Mouse (Mus musculus) adrenal gland, adult 2 months (tissue): ENCODE data around the gene Lingo2. TPM values are rescaled to one million over a fixed set of nuclear protein-coding genes. Genes with fewer than 3 reads are reported as not detected.

Experiments used
- DNase-seq: peaks from one replicate; pipeline ENCODE4 v3.0.0; 2021
- polyA plus RNA-seq: library from polyadenylated mRNA; depleted of rRNA; stranded (reverse); fragments of >200 nt; gene quantifications from 2 replicates; pipeline ENCODE4 v1.2.3, GENCODE M21; 2012
- total RNA-seq, 2 experiments: library from RNA; stranded (reverse); gene quantifications; 2 replicates each; pipeline ENCODE4 v1.2.3; 2021

Gene Lingo2
- total and polyA plus RNA-seq, 3 experiments = 0.04 to 0.32 TPM; not detected in 1

- no peak for DNase-seq
Measured at GRCm38 (mm10) chr4:36540664-36541360, 410.7 kb downstream of the Lingo2 start.

DNA sequence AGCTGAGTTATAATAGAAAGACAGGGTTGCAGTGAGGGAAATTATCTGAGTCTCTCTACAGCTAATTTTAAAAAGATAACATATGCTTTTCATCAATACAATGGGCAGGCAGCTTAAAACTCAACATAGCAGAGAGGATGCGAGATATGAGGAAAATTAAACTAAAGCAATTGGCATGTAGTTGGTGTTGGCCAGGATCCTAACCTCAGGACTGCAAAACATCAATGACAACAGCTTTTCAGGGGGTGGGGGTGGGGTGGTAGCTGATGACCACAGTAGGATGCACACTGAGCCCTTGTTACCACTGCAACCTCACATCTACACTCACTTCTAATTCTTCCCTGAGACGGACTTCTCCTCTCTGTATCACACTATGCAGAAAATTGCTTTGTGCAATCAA, 417.7 kb downstream of the Lingo2 start:
- no peak for DNase-seq

GRCm38 (mm10) chr4:36490255-36490654, 461.3 kb downstream of the Lingo2 start:
- no peak for DNase-seq

DNA sequence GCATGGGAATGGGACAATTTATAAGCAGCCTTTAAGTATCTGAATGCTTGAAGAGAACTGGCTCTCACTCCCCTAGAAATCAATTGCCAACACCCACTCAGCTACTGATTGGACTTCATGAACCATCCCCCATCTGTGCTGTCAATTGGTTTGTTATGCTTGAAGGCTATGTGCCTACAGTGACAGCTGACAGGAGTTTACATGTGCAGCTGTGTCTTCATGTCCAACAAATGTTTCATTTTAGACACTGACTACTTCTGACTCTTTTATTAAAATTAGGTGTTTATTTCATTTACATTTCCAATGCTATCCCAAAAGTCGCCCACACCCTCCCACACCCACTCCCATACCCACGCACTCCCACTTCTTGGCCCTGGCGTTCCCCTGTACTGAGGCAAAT, 516.3 kb downstream of the Lingo2 start:
- no peak for DNase-seq

GRCm38 (mm10) chr4:36426192-36426591, 525.4 kb downstream of the Lingo2 start:
- no peak for DNase-seq

DNA sequence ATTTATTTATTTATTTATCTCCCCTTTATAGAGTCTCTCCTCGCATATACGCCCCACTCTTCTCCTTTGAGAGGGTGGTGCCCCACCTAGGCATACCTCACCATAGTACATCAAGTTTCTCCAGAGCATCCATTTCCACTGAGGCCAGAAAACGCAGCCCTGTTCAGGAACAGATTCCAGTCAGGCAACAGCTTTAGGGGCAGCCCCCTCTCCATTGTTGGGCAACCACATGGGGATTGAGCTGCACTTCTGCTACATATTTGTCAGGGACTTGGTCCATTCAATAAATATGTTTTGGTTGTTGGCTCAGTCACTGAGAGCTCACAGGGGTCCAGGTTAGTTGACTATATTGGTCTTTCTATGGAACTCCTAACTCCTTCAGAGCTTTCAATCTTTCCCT, 544.2 kb downstream of the Lingo2 start:
- DNase-seq = no peak

GRCm38 (mm10) chr4:36368925-36369324, 582.6 kb downstream of the Lingo2 start:
- no peak for DNase-seq

DNA sequence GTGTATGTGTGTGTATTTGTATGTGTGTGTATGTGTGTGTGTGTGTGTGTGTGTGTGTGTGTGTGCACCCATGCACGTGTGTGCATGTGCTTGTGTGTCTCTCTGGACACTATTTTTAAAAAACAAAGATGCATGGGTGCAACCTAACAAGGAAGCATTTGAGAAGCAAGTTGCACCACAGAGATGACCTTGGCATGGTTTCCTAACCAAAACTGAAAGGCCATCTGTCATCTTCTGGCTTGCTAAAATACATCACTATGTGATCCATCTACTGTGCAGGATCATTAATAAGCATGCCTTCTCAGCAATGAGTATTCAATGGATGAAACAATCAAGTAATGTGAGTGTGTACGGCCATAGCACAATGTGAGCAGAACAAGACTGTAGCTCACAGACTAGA, 597.1 kb downstream of the Lingo2 start:
- peak; percentile 25 for DNase-seq

GRCm38 (mm10) chr4:36331741-36332140, 619.8 kb downstream of the Lingo2 start:
- DNase-seq = no peak

DNA sequence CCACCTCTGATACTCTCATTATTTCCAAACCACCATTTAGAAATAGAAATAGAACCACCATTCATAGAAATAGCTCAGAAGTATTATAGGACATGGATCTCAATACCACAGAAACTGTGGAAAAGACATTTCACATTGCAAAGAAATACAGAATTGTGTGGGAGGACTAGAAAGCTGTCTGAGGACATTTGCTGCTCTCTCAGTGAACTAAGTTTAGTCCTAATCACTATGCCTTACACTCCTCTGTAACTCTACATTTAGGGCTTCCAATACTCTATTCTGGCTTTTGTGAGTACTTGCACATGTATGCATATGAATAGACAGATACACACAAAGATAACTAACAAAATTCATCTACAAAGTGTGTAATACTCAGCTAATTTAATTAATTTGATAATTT, 625.9 kb downstream of the Lingo2 start:
- no peak for DNase-seq

DNA sequence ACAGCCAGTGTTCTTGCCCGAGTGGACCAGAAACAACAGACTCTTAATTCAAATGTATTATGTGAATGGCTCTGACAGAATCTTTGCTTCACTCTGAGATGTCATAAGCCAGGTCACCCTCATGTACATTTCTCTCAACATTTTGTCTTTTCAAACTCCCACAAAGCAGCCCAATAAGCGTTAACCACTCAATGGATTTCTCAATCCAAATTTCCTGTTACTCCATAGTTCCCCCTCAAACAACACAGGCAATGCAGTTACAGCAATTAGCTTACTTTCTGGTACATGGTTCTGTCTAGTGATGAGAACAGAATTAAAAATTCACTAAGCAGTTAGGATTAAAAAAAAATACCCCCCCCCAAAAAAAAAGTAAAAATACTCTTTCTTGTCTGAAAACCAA, 638.5 kb downstream of the Lingo2 start:
- DNase-seq = no peak

DNA sequence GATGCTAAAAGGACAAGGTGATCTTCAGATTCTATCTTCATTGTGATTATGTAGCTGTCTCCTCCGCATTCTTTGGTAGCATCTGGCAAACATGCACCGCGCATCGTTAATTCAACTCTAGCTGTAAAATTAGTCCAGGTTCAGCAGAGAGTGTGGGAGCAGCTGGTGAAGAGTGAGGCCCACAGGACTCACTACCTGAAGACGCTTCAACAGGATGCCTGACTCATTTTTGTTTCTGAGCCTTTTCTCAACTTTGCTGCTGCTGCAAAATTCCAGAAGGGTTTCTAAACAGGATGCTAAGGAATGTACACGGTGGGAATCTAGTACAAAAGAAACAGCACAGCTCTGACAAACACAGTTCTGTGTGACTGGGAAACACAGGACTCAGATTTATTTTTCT, 640.1 kb downstream of the Lingo2 start:
- no peak for DNase-seq

- no peak for DNase-seq
Measured at GRCm38 (mm10) chr4:36305228-36305627, 646.3 kb downstream of the Lingo2 start.

DNA sequence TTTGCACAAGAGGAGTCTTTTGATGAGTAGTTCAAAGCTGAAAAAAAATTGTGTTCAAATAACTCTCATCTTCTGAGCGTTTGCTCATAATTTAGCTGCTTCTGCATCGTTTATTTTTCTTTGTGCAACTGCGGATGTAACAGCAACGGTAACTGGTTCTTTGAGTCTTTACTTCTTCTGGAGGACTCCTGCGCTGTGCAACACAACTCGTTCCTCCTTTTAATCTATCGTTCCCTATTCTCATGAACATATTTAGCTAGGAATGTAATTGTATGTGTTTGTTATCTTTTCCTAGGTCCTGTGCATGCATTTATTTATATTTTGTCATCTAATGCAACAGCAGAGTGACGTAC, 661.9 kb downstream of the Lingo2 start:
- DNase-seq = no peak

DNA sequence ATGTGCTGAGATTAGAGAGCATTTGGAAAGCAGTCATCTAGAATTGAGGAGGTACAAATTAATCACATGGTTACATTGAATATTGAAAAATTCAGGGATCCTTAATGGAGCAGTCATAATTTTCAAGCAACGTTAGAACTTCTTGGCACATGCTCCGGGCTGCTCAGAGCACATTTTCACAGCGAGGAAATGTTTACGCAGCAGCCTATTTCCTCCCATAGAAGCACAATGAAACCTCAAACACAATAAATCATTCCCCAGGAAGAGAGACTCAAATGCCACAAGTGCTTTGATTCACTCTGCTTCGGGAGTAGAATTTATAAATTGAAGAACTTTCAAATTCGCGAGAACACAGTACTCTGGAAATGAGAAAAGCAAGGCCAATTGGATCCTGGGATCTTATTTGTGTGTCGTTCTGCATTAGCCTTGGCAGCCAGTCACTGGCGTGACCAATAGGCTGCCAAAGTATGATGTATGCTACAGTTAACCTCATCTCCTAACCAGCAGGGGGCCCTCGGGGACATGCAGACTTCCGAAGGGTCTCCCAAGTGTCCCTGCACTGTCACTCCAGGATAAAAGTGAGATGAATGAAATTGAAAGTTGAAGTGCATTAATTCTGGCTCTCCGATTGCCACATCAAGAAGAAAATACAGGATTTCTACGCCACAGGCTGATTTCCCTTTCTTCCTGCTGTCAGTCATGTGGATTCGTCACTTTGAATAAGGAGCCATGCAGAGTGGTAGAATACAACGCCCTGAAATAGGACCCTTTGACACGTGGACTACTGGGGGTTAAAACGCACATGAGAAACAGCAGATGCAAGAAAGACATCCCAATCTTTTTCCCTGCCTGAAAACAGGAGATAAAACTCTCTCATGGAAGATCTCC, 662.5 kb downstream of the Lingo2 start:
- DNase-seq = peak; percentile 72

GRCm38 (mm10) chr4:36262436-36263169, 688.9 kb downstream of the Lingo2 start:
- DNase-seq = no peak

- peak; percentile 2 for DNase-seq
Measured at GRCm38 (mm10) chr4:36186231-36186922, 765.2 kb downstream of the Lingo2 start.

DNA sequence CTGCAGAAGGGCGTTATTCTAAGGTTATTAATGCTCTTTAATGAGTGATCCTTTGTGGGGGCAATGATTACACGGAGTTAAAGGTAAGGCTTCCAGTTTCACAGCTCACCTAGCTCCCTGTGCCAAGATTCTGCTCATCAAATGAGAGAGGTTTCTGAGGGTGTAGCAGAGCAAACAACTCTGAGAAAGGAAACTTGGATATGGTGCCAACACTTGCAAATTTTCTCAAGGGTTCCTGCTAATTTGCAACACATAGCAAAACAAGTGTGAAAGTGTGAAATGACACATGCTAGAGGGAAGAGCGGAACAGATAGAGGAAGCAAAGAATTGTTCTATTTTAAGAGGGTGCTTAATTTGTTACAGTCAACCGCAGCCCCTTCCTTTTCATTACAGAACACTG, 767.9 kb downstream of the Lingo2 start:
- no peak for DNase-seq

- DNase-seq = no peak
Measured at GRCm38 (mm10) chr4:36170099-36170498, 781.4 kb downstream of the Lingo2 start.

GRCm38 (mm10) chr4:36131341-36131740, 820.2 kb downstream of the Lingo2 start:
- DNase-seq = no peak

DNA sequence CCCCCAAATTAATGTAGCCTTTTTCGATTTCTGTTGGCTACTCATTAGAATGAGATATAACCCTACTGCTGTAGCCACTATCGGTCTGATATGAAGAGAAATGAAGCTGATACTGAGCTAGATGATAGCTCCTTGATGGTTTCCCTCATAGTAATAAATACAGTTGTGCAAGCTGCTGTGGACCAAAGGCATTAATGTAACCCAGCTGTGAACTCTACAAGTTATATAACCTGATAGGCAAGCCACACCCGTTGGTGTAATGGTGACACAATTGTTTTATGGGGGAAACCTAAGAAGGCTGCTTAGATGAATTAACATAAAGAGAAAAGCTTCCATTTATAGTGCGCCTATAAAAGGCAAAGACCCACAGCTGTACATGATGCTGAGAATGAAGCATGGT, 856.1 kb downstream of the Lingo2 start:
- no peak for DNase-seq
